Mouse (Mus musculus) heart, postnatal 36 days (tissue): Measurements from ENCODE around the gene Terf2. TPM values are rescaled to one million over a fixed set of nuclear protein-coding genes. Genes with fewer than 3 reads are reported as not detected.

Experiments used
- DNase-seq, 2 experiments: peaks; one replicate each; pipeline ENCODE4 v3.0.0; 2021 to 2022
- intact Hi-C: fragments of 180-260 bp; cut with DNase I; formaldehyde crosslinking; loops from one replicate; pipeline ENCODE4 v1.15.1; 2025
- microRNA-seq, 2 experiments: library from miRNA; unstranded; fragments of <30 nt; microRNA quantifications; one replicate each; pipeline ENCODE4 v1.2.0; 2021; ENCODE audit warnings: borderline number of aligned reads in 2 of 2
- total RNA-seq, 2 experiments: library from RNA; stranded (reverse); gene quantifications; 2 replicates each; pipeline ENCODE4 v1.2.3; 2021

Terf2 gene
- total RNA-seq, 2 experiments from 2014 or later, result 11.5 to 13.9 TPM

GRCm38 (mm10) chr8:107023479-107023878 is 72.9 kb downstream of the Terf2 start:
- intact Hi-C loops, result no loop called here
- DNase-seq, result no peak

Small RNA genes lying within 50 kb of the gene (microRNA-seq; reads per million reads assigned to microRNA genes)
- gene Mir7075, result 0 to 0.67 reads per million in 2 experiments

Other genes starting within 250 kb of the Terf2 start
- 1 to 10 TPM; 1.4 to 1.5 TPM for gene Has3, start 226.3 kb downstream of the Terf2 start, total RNA-seq
- 10 to 100 TPM; 20.2 to 22.2 TPM for gene Utp4, start 202.9 kb downstream of the Terf2 start, total RNA-seq
- gene Sntb2, start 160.8 kb downstream of the Terf2 start, total RNA-seq, result 10 to 100 TPM; 12.7 to 13.7 TPM
- gene Vps4a, start 65.3 kb downstream of the Terf2 start, total RNA-seq, result 10 to 100 TPM; 62.3 to 64.3 TPM
- gene Pdf, start 47.9 kb downstream of the Terf2 start, total RNA-seq, result 10 to 100 TPM; 61.9 to 64.7 TPM
- gene Cog8, start 39.9 kb downstream of the Terf2 start, total RNA-seq, result 10 to 100 TPM; 18.8 to 18.9 TPM
- 10 to 100 TPM; 21.3 to 24.8 TPM for gene Nip7, start 39.7 kb downstream of the Terf2 start, total RNA-seq
- gene Tmed6, start 30.9 kb downstream of the Terf2 start, total RNA-seq, result not detected
- 10 to 100 TPM; 29.4 to 43.2 TPM for gene Cyb5b, start 54.1 kb upstream of the Terf2 start, total RNA-seq
- 10 to 100 TPM; 26.4 to 29.3 TPM for gene Nfat5, start 196.9 kb upstream of the Terf2 start, total RNA-seq